In the genomic region with DNA sequence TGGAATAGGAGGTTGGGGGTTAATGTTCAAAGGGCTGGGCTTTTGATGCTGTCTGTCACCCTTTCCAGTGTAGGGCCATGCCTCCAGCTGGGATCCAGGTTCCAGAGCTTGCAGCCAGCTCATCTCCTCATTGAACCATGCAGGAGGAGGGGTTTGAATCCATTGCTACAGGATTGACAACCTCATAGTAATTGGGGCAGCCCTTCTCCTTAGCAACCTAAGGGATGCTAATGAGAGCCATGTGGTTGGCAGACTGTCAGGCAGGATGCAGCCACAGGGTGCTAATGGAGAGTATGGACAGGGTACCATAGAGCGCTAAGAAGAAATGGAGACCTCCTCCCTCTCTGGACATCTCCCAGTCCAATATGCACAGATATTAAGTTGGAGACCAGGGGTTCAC, we compare ENCODE assay signal across 15 mouse cellular contexts.
DNase-seq lines count a peak whose midpoint lies in the region; ATAC-seq and TF ChIP-seq lines count a peak whose summit lies in the region.
"Had no signal": no experiment of that assay in that cellular context is flagged by ENCODE, and none has a peak within 500 bp of the region (broad histone marks: within the 10 kb centered on the region; RNA-seq: fewer than 3 reads in every experiment).

No protein-coding gene starts in this region.

- no peak overlapping the region for H3K4me3 ChIP-seq in hindbrain, embryonic 14.5 days (replicated peaks; ENCODE audit: low read length)
- no peak overlapping the region for H3K4me3 ChIP-seq in midbrain, postnatal 0 days (ENCODE audit: low read depth, low read length)
- H3K4me3 ChIP-seq: neural tube, embryonic 12.5 days had no signal

- H3K9ac ChIP-seq in hindbrain, embryonic 14.5 days, result no peak overlapping the region
- no peak overlapping the region for H3K9ac ChIP-seq in midbrain, postnatal 0 days (replicated peaks; ENCODE audit: low read length, poor library complexity, severe bottlenecking)
- H3K9ac ChIP-seq: liver, embryonic 14.5 days; neural tube, embryonic 12.5 days had no signal

- no peaks in the 10 kb centered on the region for H3K36me3 ChIP-seq in hindbrain, embryonic 14.5 days (replicated peaks; ENCODE audit: control insufficient read depth, insufficient read depth)
- no peaks in the 10 kb centered on the region for H3K36me3 ChIP-seq in midbrain, postnatal 0 days (ENCODE audit: insufficient read depth, low read length)
- H3K36me3 ChIP-seq: neural tube, embryonic 12.5 days had no signal

- TF ChIP-seq CTCF in midbrain, postnatal 0 days (IDR thresholded peaks at IDR 0.05), result no peak

- WGBS in hindbrain, embryonic 14.5 days, result 25% methylated on average over 1 of the region's 1 CpGs
- 40% methylated on average over 1 of the region's 1 CpGs for WGBS in midbrain, postnatal 0 days

- peak; percentile 21 to 55 for DNase-seq in cerebellum, postnatal 10 days
- DNase-seq in cerebellum, adult 8-10 months, result no peak
- DNase-seq in retina, embryonic 14.5 days (ENCODE audit: low spot score), result peak; percentile 16
- DNase-seq in retina, postnatal 1 day, result no peak
- DNase-seq in hindbrain, embryonic 14.5 days (ENCODE audit: low spot score), result peak; percentile 59
- DNase-seq in midbrain, postnatal 0 days (ENCODE audit: low spot score), result peak; percentile 59
- DNase-seq in gastrocnemius, postnatal 36 days, result no peak
- DNase-seq in cerebellum, adult 9-11 months, result no peak
- DNase-seq: adrenal gland, adult 2 months; kidney, postnatal 14 days; lung, postnatal 36 days had no signal

- H3K27ac ChIP-seq in hindbrain, embryonic 14.5 days, result no peak overlapping the region
- no peak overlapping the region for H3K27ac ChIP-seq in midbrain, postnatal 0 days (ENCODE audit: low read depth, low read length)
- H3K27ac ChIP-seq: liver, embryonic 14.5 days; neural tube, embryonic 12.5 days had no signal

- H3K4me2 ChIP-seq in hindbrain, embryonic 14.5 days (replicated peaks), result no peak overlapping the region
- no peak overlapping the region for H3K4me2 ChIP-seq in midbrain, postnatal 0 days (ENCODE audit: low read depth, low read length, poor library complexity, severe bottlenecking)
- H3K4me2 ChIP-seq: neural tube, embryonic 12.5 days had no signal

- peak; percentile 84; the same call in 1 of the 2 replicates for ATAC-seq in hindbrain, embryonic 14.5 days (ENCODE audit: low FRiP score)
- peak; percentile 27; the same call in 1 of the 2 replicates for ATAC-seq in midbrain, postnatal 0 days (ENCODE audit: low FRiP score)
- ATAC-seq: inflammation-experienced regulatory T-cells, adult 6 months; Patski had no signal

- H3K4me1 ChIP-seq in hindbrain, embryonic 14.5 days (replicated peaks; ENCODE audit: control insufficient read depth, insufficient read depth, low read length), result peaks cover 5% of the 10 kb centered on the region; the same call in 1 of the 2 replicates
- H3K4me1 ChIP-seq in midbrain, postnatal 0 days (ENCODE audit: insufficient read depth, low read length), result no peaks in the 10 kb centered on the region
- H3K4me1 ChIP-seq: neural tube, embryonic 12.5 days had no signal

- H3K9me3 ChIP-seq in hindbrain, embryonic 14.5 days (ENCODE audit: control insufficient read depth, low read length), result no peaks in the 10 kb centered on the region
- no peaks in the 10 kb centered on the region for H3K9me3 ChIP-seq in midbrain, postnatal 0 days (ENCODE audit: low read length)
- H3K9me3 ChIP-seq: neural tube, embryonic 12.5 days had no signal

- intact Hi-C loops in gastrocnemius, postnatal 36 days (cut with DNase I), result no loop called here

- no peaks in the 10 kb centered on the region for H3K27me3 ChIP-seq in hindbrain, embryonic 14.5 days (ENCODE audit: control insufficient read depth, insufficient read depth, low read length)
- no peaks in the 10 kb centered on the region for H3K27me3 ChIP-seq in midbrain, postnatal 0 days (ENCODE audit: insufficient read depth, low read length)
- H3K27me3 ChIP-seq: neural tube, embryonic 12.5 days; Patski had no signal

Comparison
In these comparisons a context has a peak if more than half of its experiments do, and no peak if none do; other contexts are left out.
1. DNase-seq: peak in cerebellum, postnatal 10 days (2 of 2), retina, embryonic 14.5 days (single experiment), hindbrain, embryonic 14.5 days (single experiment) and midbrain, postnatal 0 days (single experiment); none in cerebellum, adult 8-10 months (single experiment), retina, postnatal 1 day (single experiment), gastrocnemius, postnatal 36 days (0 of 2) and cerebellum, adult 9-11 months (single experiment).